Mouse (Mus musculus): ENCODE results near the gene Cdkal1. TPM values are rescaled to one million over a fixed set of nuclear protein-coding genes. Genes with fewer than 3 reads are reported as not detected.

Cdkal1 gene
- total and polyA plus RNA-seq, 2 experiments from 2014 or later, result 11.1 to 18.9 TPM

DNA sequence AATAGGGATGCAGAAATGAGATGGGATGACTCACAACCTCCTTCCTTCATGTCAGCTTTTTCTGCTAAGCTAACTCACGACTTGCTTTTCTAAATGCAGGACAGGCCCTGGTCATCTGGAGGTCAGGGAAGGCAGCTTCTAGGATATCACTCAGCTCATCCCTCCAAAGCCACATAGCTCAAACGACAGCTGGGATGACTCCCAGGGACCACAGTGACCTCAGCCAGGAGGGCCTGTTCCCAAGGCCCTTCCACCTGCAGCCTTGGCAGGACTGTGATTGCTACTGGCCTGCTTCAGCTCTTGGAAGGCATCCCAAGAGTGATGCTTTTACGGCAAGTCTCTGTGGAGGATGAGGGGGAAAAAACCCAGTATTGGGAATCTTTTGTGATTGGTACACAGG lies 693.0 kb downstream of the Cdkal1 start:
- WGBS, result 44% methylated on average over 3 of the region's 3 CpGs
- ATAC-seq (no peak), DNase-seq (ENCODE audit: low spot score) (no peak)
- TF ChIP-seq CTCF (IDR thresholded peaks at IDR 0.05; ENCODE audit: low read depth), result no peak
- H3K4me3 ChIP-seq (ENCODE audit: low read length), result no peak overlapping the region
- no peaks in the 10 kb centered on the region for H3K36me3 ChIP-seq (ENCODE audit: insufficient read depth, low read length)
- no peak overlapping the region for H3K9ac ChIP-seq (replicated peaks; ENCODE audit: low read length)
- no peaks in the 10 kb centered on the region for H3K9me3 ChIP-seq (ENCODE audit: low read length)
- no peaks in the 10 kb centered on the region for H3K4me1 ChIP-seq (ENCODE audit: insufficient read depth, low read length)
- no peak overlapping the region for H3K4me2 ChIP-seq (ENCODE audit: low read depth, low read length)
- no peaks in the 10 kb centered on the region for H3K27me3 ChIP-seq (ENCODE audit: insufficient read depth, low read length)
- H3K27ac ChIP-seq, result no peak overlapping the region

DNA sequence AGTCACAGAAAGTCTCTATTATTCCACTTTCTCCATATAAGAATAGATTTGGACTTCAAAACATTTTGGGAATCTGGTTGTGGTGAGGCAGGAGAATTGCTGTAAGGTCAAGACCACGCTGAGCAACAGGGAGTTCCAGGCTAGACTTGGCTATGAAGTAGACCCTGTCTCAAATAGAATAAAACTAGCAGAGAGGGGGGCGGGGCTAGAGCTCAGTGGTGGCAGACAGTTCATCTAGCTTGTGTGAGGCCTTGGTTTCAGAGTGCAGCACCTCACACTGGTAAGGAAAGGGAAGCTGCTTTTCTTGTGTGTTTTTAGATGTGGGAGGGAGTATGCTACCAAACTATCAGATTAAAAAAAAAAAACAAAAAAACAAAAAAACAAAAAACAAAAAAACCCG lies 694.0 kb downstream of the Cdkal1 start:
- no peaks in the 10 kb centered on the region for H3K4me1 ChIP-seq (ENCODE audit: insufficient read depth, low read length)
- no peaks in the 10 kb centered on the region for H3K9me3 ChIP-seq (ENCODE audit: low read length)
- WGBS, result 92% methylated on average over 3 of the region's 3 CpGs
- no peak overlapping the region for H3K4me2 ChIP-seq (ENCODE audit: low read depth, low read length)
- H3K27ac ChIP-seq, result no peak overlapping the region
- DNase-seq (ENCODE audit: low spot score) (no peak), ATAC-seq (no peak)
- H3K4me3 ChIP-seq (ENCODE audit: low read length), result no peak overlapping the region
- H3K27me3 ChIP-seq (ENCODE audit: insufficient read depth, low read length), result no peaks in the 10 kb centered on the region
- no peaks in the 10 kb centered on the region for H3K36me3 ChIP-seq (ENCODE audit: insufficient read depth, low read length)
- H3K9ac ChIP-seq (replicated peaks; ENCODE audit: low read length), result no peak overlapping the region
- TF ChIP-seq CTCF (IDR thresholded peaks at IDR 0.05; ENCODE audit: low read depth), result no peak

- WGBS, result 43% methylated on average over 4 of the region's 4 CpGs
- DNase-seq (ENCODE audit: low spot score) (no peak), ATAC-seq (no peak)
- H3K4me2 ChIP-seq (ENCODE audit: low read depth, low read length), result no peak overlapping the region
- H3K36me3 ChIP-seq (ENCODE audit: insufficient read depth, low read length), result no peaks in the 10 kb centered on the region
- TF ChIP-seq CTCF (IDR thresholded peaks at IDR 0.05; ENCODE audit: low read depth), result peak; percentile 33; the same call in 1 of the 2 replicates
- no peak overlapping the region for H3K9ac ChIP-seq (replicated peaks; ENCODE audit: low read length)
- H3K4me3 ChIP-seq (ENCODE audit: low read length), result no peak overlapping the region
- H3K9me3 ChIP-seq (ENCODE audit: low read length), result no peaks in the 10 kb centered on the region
- no peaks in the 10 kb centered on the region for H3K4me1 ChIP-seq (ENCODE audit: insufficient read depth, low read length)
- no peaks in the 10 kb centered on the region for H3K27me3 ChIP-seq (ENCODE audit: insufficient read depth, low read length)
- no peak overlapping the region for H3K27ac ChIP-seq
Observed at GRCm38 (mm10) chr13:29156703-29157102, 698.8 kb downstream of the Cdkal1 start.

GRCm38 (mm10) chr13:29155297-29155696 lies 700.2 kb downstream of the Cdkal1 start:
- Histone ChIP-seq H3K4me2 (ENCODE audit: low read depth, low read length) (no peak overlapping the region), H3K9me3 (ENCODE audit: low read length) (no peaks in the 10 kb centered on the region), H3K27me3 (ENCODE audit: insufficient read depth, low read length) (no peaks in the 10 kb centered on the region), H3K36me3 (ENCODE audit: insufficient read depth, low read length) (no peaks in the 10 kb centered on the region), H3K9ac (replicated peaks; ENCODE audit: low read length) (no peak overlapping the region), H3K4me3 (ENCODE audit: low read length) (no peak overlapping the region), H3K4me1 (ENCODE audit: insufficient read depth, low read length) (no peaks in the 10 kb centered on the region), H3K27ac (no peak overlapping the region)
- WGBS, result 54% methylated on average over 3 of the region's 3 CpGs
- ATAC-seq, result no peak
- TF ChIP-seq CTCF (IDR thresholded peaks at IDR 0.05; ENCODE audit: low read depth), result no peak
- no peak for DNase-seq (ENCODE audit: low spot score)

DNA sequence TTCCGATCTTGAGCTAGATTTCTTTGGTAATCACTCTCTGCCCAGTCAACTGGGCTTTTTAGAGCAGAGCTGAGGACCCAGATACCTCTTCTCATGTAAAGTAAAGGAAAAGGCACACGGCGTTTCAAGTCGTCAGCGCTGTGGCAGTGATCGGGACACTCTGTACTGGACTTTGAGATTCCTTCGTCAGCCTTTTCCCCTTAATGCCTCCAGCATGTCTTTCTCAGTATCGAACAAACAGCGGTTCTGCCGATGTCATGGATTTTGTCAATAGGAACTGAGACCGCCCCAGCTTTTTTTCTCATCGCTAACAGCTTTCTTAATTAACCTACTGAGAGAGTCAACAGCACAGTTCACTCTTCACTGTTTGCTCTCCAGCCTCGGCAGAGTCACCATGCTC lies 705.4 kb downstream of the Cdkal1 start:
- Histone ChIP-seq H3K9ac (replicated peaks; ENCODE audit: low read length) (no peak overlapping the region), H3K36me3 (ENCODE audit: insufficient read depth, low read length) (no peaks in the 10 kb centered on the region), H3K27me3 (ENCODE audit: insufficient read depth, low read length) (no peaks in the 10 kb centered on the region), H3K4me1 (ENCODE audit: insufficient read depth, low read length) (no peaks in the 10 kb centered on the region), H3K4me3 (ENCODE audit: low read length) (no peak overlapping the region), H3K27ac (no peak overlapping the region), H3K9me3 (ENCODE audit: low read length) (no peaks in the 10 kb centered on the region), H3K4me2 (ENCODE audit: low read depth, low read length) (no peak overlapping the region)
- DNase-seq (ENCODE audit: low spot score), result no peak
- WGBS, result 76% methylated on average over 13 of the region's 13 CpGs
- ATAC-seq, result no peak
- TF ChIP-seq CTCF (IDR thresholded peaks at IDR 0.05; ENCODE audit: low read depth), result no peak

- H3K9me3 ChIP-seq (ENCODE audit: low read length), result no peaks in the 10 kb centered on the region
- H3K4me2 ChIP-seq (ENCODE audit: low read depth, low read length), result no peak overlapping the region
- 85% methylated on average over 6 of the region's 6 CpGs for WGBS
- no peak for DNase-seq (ENCODE audit: low spot score)
- H3K9ac ChIP-seq (replicated peaks; ENCODE audit: low read length), result no peak overlapping the region
- H3K27ac ChIP-seq, result no peak overlapping the region
- no peaks in the 10 kb centered on the region for H3K4me1 ChIP-seq (ENCODE audit: insufficient read depth, low read length)
- ATAC-seq, result no peak
- TF ChIP-seq CTCF (IDR thresholded peaks at IDR 0.05; ENCODE audit: low read depth), result no peak
- no peaks in the 10 kb centered on the region for H3K36me3 ChIP-seq (ENCODE audit: insufficient read depth, low read length)
- no peaks in the 10 kb centered on the region for H3K27me3 ChIP-seq (ENCODE audit: insufficient read depth, low read length)
- no peak overlapping the region for H3K4me3 ChIP-seq (ENCODE audit: low read length)
Observed at GRCm38 (mm10) chr13:29149404-29149803, 706.1 kb downstream of the Cdkal1 start.

- no peaks in the 10 kb centered on the region for H3K9me3 ChIP-seq (ENCODE audit: low read length)
- H3K27me3 ChIP-seq (ENCODE audit: insufficient read depth, low read length), result no peaks in the 10 kb centered on the region
- no peak overlapping the region for H3K9ac ChIP-seq (replicated peaks; ENCODE audit: low read length)
- no peak overlapping the region for H3K4me3 ChIP-seq (ENCODE audit: low read length)
- TF ChIP-seq CTCF (IDR thresholded peaks at IDR 0.05; ENCODE audit: low read depth), result no peak
- no peaks in the 10 kb centered on the region for H3K4me1 ChIP-seq (ENCODE audit: insufficient read depth, low read length)
- DNase-seq (ENCODE audit: low spot score) (no peak), ATAC-seq (no peak)
- no peak overlapping the region for H3K4me2 ChIP-seq (ENCODE audit: low read depth, low read length)
- H3K27ac ChIP-seq, result no peak overlapping the region
- 93% methylated on average over 9 of the region's 9 CpGs for WGBS
- H3K36me3 ChIP-seq (ENCODE audit: insufficient read depth, low read length), result no peaks in the 10 kb centered on the region
Observed at GRCm38 (mm10) chr13:29148616-29149015, 706.9 kb downstream of the Cdkal1 start.

Other genes with a start within 250 kb of the Cdkal1 start
- gene E2f3, start 130.4 kb upstream of the Cdkal1 start, total RNA-seq (2014; rRNA removed), result 9.5 and 12.4 TPM in 2 replicates
- 3.5 and 3.8 TPM in 2 replicates for gene E2f3, start 130.4 kb upstream of the Cdkal1 start, polyA plus RNA-seq (2015; fragmentation: Nextera tagmentation; extraction: Ambion mirVana)